Mouse (Mus musculus) midbrain, embryonic 11.5 days (tissue): ENCODE measurements at regions not wholly inside any gene's neighbourhood (a gene's known extent, or its start where the extent isn't known, plus 50 kb on each side); places are given as distances from the start of the nearest gene placed in this dataset.

Experiments
- ATAC-seq: fragments of 200-750 bp; cut with Nextera tagmentation; 2 replicates; pipeline ENCODE4 v1.8.0; 2017; ENCODE audit warnings: moderate TSS enrichment, moderate library complexity; ENCODE audit not compliant: low FRiP score
- DNase-seq: peaks from one replicate; pipeline ENCODE4 v3.0.0; 2015; ENCODE audit warnings: low spot score; ENCODE audit errors: missing footprints
- H3K27ac ChIP-seq: fragments of 300-500 bp; sonication (generic); 2 replicates; pipeline ENCODE4 v1.5.1; 2014; ENCODE audit warnings: low read depth, low read length
- H3K27me3 ChIP-seq: fragments of 300-500 bp; sonication (generic); 2 replicates; pipeline ENCODE4 v1.6.1; 2014; ENCODE audit warnings: mild to moderate bottlenecking, low read length, moderate library complexity, mixed read lengths; ENCODE audit not compliant: control insufficient read depth, insufficient read depth
- H3K36me3 ChIP-seq: fragments of 300-500 bp; sonication (generic); 2 replicates; pipeline ENCODE4 v1.6.1; 2014; ENCODE audit warnings: mild to moderate bottlenecking, low read length, moderate library complexity, mixed read lengths; ENCODE audit not compliant: control insufficient read depth, insufficient read depth
- H3K4me1 ChIP-seq: fragments of 300-500 bp; sonication (generic); 2 replicates; pipeline ENCODE4 v1.6.1; 2014; ENCODE audit warnings: low read length; ENCODE audit not compliant: control insufficient read depth, insufficient read depth
- H3K4me2 ChIP-seq: fragments of 300-500 bp; sonication (generic); 2 replicates; pipeline ENCODE4 v1.6.1; 2014; ENCODE audit warnings: mild to moderate bottlenecking, moderate library complexity
- H3K4me3 ChIP-seq: fragments of 300-500 bp; sonication (generic); 2 replicates; pipeline ENCODE4 v1.5.1; 2014; ENCODE audit warnings: low read depth, low read length
- H3K9ac ChIP-seq: fragments of 300-500 bp; sonication (generic); 2 replicates; pipeline ENCODE4 v1.6.1; 2014; ENCODE audit warnings: low read length
- H3K9me3 ChIP-seq: fragments of 300-500 bp; sonication (generic); 2 replicates; pipeline ENCODE4 v1.6.1; 2016; ENCODE audit warnings: low read length; ENCODE audit not compliant: control insufficient read depth
- whole genome bisulfite sequencing: fragments of 180-500 bp; shearing (Covaris S2); extraction: QIAGEN DNeasy Blood & Tissue Kit; methylation state at CpG from one replicate; pipeline ENCODE4 v1.1.7; 2014; 5-methylcytosine and 5-hydroxymethylcytosine counted together

DNA sequence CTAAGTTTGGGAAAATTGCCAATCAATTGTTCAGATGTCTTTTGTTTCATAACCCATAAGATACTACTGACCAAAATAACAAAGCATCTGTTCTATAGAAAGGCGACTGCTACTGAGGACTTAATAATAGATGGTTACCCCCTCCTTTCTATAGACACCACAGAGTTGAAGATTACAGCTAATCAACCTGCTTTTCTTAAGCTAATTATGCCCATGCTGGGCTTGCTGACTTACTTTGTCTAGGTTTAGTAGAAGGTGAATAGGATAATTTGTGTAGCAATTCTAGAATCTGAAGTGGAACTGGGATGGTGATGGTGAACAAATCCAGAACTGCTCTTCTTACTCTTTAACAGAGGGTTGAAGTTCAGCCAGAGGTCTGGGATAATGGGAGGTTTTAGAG is 53.8 kb upstream of the Tbx18 start:
- Histone ChIP-seq H3K4me2 (no peak overlapping the region), H3K27me3 (no peaks in the 10 kb centered on the region), H3K9ac (no peak overlapping the region), H3K4me3 (no peak overlapping the region), H3K9me3 (no peaks in the 10 kb centered on the region), H3K4me1 (no peaks in the 10 kb centered on the region), H3K36me3 (no peaks in the 10 kb centered on the region), H3K27ac (no peak overlapping the region)
- WGBS = 70% methylated on average over 1 of the region's 1 CpGs
- ATAC-seq (no peak), DNase-seq (no peak)

DNA sequence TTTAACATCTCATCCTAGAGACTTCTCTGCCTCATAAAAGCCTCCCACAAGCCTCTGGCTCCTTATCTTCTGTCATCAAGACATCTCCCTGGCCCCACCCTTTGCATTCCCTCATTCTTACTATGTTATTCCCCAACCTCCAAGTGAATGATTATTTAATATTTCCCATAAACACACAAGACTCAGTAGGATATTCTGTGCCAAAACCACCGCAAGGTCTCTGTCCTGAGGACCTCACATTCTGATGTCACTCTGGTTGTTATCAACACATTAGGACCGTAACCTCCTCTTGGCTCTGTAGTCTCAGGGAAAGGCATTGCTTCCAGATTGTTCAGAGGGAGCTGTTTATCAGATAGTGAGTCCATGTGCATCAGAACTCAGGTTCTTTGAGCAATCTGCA is 80.7 kb upstream of the Tbx18 start:
- Histone ChIP-seq H3K4me3 (no peak overlapping the region), H3K36me3 (no peaks in the 10 kb centered on the region), H3K4me1 (no peaks in the 10 kb centered on the region), H3K4me2 (no peak overlapping the region), H3K27me3 (no peaks in the 10 kb centered on the region), H3K27ac (no peak overlapping the region), H3K9me3 (no peaks in the 10 kb centered on the region), H3K9ac (no peak overlapping the region)
- no peak for DNase-seq
- no peak for ATAC-seq
- 88% methylated on average over 2 of the region's 2 CpGs for WGBS

DNA sequence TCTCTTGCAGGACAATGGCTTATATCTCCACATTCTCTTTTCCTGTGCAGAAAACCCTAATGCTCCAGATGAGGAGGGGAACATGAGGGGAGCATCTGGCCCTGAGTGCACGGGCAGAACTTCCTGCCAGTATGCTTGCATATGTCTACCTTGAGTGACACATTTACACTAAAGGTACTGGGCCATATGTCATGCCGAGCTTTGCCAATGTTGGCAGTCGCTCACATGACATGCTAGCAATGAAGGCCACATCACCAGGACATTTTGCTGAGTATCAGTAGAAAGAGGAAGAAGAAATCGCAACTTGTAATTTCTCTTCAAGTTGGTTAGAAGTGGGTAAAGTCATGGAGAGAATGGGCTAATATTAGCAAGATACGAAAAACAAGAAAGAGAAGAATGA is 91.2 kb upstream of the Tbx18 start:
- Histone ChIP-seq H3K4me2 (no peak overlapping the region), H3K27me3 (no peaks in the 10 kb centered on the region), H3K36me3 (no peaks in the 10 kb centered on the region), H3K4me1 (no peaks in the 10 kb centered on the region), H3K27ac (no peak overlapping the region), H3K4me3 (no peak overlapping the region), H3K9ac (no peak overlapping the region), H3K9me3 (no peaks in the 10 kb centered on the region)
- 85% methylated on average over 5 of the region's 5 CpGs for WGBS
- peak; percentile 21 for DNase-seq
- ATAC-seq = no peak

DNA sequence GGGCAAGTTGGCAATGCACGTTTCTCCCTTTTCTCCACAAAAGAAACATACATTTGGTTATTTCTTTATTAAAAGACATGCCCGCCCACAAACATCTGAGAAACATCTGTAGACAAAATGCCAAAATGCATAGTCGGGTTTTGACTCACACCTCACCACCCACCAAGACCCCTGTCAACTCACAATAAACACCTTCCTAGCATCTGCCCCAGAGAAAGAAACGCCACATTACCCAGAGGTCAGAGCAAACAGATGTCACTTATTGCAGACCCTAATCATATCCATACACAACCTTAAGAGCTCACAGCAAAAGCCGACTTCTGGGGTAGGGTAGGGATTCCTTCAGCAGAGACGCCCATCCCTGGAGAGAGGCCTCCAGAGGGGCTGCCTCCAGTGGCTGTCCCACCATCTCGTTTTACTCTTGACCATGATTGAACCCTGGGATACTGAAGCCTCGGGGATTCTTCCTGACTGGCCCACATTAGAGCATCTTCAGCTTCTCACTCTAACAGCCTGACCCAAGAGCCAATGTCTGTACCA is 93.7 kb upstream of the Tbx18 start:
- H3K4me2 ChIP-seq = no peak overlapping the region
- WGBS = 78% methylated on average over 8 of the region's 8 CpGs
- H3K9me3 ChIP-seq = no peaks in the 10 kb centered on the region
- H3K27ac ChIP-seq = no peak overlapping the region
- H3K9ac ChIP-seq = no peak overlapping the region
- H3K4me3 ChIP-seq = no peak overlapping the region
- ATAC-seq (no peak), DNase-seq (peak; percentile 60)
- no peaks in the 10 kb centered on the region for H3K27me3 ChIP-seq
- no peaks in the 10 kb centered on the region for H3K4me1 ChIP-seq
- H3K36me3 ChIP-seq = no peaks in the 10 kb centered on the region

DNA sequence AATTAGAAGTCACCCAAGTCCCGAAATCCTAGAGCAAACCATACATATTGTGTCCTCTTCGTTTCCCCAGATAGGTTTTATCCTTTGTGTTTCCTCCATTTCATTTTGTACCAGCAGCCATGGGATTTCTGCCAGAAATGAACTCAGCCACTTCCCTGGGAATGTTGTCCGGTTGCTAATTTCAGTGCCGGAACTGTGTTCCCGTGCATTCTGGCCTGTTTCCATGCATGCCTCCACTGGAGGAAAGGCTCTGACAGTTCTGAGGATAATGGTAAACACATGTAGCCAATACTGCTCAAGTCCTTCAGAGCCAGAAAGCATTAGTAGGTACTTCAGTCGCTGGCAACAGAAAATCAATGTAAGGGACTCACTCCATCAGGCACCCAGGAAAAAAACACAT is 112.8 kb upstream of the Tbx18 start:
- ATAC-seq = no peak
- Histone ChIP-seq H3K27ac (no peak overlapping the region), H3K4me1 (no peaks in the 10 kb centered on the region), H3K36me3 (no peaks in the 10 kb centered on the region), H3K4me2 (no peak overlapping the region), H3K4me3 (no peak overlapping the region), H3K27me3 (no peaks in the 10 kb centered on the region), H3K9me3 (no peaks in the 10 kb centered on the region), H3K9ac (no peak overlapping the region)
- DNase-seq = no peak
- 70% methylated on average over 6 of the region's 6 CpGs for WGBS

DNA sequence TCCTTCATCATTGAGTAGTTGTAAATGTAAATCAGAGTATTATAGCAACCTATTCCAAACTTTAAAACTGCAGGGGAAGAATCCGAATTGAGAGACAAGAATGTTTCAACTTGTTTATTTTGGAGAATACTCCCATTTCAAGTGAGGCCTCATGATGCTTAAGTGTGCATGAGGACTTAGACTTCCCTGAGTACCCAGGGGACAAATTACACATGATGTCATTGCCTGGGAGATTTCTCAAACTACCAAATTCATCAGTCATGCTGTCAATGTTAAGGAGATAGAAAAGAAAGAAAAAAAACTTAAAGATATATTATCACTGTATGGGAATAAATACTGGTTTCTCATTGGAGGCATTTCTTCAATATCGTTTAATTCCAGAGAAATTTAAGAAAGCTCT is 113.4 kb upstream of the Tbx18 start:
- H3K27me3 ChIP-seq = no peaks in the 10 kb centered on the region
- H3K27ac ChIP-seq = no peak overlapping the region
- no peaks in the 10 kb centered on the region for H3K9me3 ChIP-seq
- WGBS = 75% methylated on average over 2 of the region's 2 CpGs
- no peaks in the 10 kb centered on the region for H3K4me1 ChIP-seq
- H3K4me2 ChIP-seq = no peak overlapping the region
- H3K4me3 ChIP-seq = no peak overlapping the region
- no peak overlapping the region for H3K9ac ChIP-seq
- ATAC-seq = no peak
- DNase-seq = no peak
- no peaks in the 10 kb centered on the region for H3K36me3 ChIP-seq

DNA sequence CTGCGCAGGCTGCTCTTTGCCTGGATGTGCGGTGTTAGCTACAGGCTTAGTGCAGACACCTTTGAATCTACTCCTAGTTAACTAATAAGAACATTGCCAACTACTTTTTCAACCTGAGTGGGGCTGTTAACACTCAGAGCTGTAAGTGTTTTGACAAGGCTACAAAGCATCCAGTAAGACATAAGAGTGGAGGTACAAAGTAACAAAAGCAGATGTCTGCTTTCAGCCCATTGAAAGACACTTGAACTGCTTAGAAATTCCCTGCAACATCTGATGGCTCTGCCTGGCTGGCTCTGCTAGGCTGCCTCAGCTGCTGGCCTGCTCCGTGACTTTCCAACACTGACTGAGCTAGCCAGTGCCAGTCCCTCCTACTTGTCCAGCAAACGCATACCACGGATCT is 117.8 kb upstream of the Tbx18 start:
- ATAC-seq = no peak
- H3K4me2 ChIP-seq = no peak overlapping the region
- no peak overlapping the region for H3K9ac ChIP-seq
- no peaks in the 10 kb centered on the region for H3K4me1 ChIP-seq
- H3K27ac ChIP-seq = no peak overlapping the region
- H3K4me3 ChIP-seq = no peak overlapping the region
- DNase-seq = no peak
- no peaks in the 10 kb centered on the region for H3K27me3 ChIP-seq
- H3K36me3 ChIP-seq = no peaks in the 10 kb centered on the region
- 80% methylated on average over 5 of the region's 5 CpGs for WGBS
- H3K9me3 ChIP-seq = no peaks in the 10 kb centered on the region

DNA sequence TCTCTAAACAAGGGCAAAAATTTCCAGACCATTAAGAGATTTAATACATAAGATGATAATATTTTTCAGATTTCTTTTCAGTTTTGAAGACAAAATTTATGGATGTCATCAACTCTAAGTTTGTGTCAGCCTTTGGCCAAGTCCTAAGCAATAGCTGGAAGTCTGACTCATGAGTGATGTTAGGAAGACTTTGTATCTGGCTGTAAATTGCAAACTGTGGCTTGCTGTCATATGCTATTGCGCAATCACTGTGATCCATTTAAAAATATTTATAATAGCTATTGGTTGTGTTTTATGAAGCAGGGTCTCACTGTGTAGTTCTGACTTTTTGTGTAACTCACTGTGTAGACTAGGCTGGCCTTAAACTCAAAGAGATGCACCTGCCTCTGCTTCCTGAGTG is 119.1 kb upstream of the Tbx18 start:
- Histone ChIP-seq H3K27ac (no peak overlapping the region), H3K4me2 (no peak overlapping the region), H3K9ac (no peak overlapping the region), H3K27me3 (no peaks in the 10 kb centered on the region), H3K9me3 (no peaks in the 10 kb centered on the region), H3K4me1 (no peaks in the 10 kb centered on the region), H3K36me3 (no peaks in the 10 kb centered on the region), H3K4me3 (no peak overlapping the region)
- DNase-seq (no peak), ATAC-seq (no peak)
- 98% methylated on average over 1 of the region's 1 CpGs for WGBS

DNA sequence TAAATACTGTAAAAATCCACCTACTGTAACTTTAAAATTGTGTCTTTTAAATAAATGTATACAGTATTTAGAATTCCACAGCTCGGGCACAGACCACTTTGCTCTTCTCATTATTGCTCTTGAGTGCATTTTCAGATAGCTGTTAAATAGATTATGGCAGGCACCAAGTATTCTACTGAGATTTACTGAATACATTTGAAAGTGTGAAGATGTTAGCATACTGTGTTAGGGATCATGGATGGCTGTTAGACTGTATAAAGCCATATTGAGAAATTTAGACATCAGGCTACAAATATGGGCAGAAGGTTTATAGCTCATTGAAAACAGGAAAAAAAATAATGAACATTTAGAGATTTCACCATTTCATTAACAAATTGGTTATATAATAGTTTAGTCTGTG is 130.5 kb upstream of the Tbx18 start:
- 76% methylated on average over 1 of the region's 1 CpGs for WGBS
- DNase-seq = no peak
- H3K9me3 ChIP-seq = no peaks in the 10 kb centered on the region; the same call in 1 of the 2 replicates
- no peak overlapping the region for H3K4me2 ChIP-seq
- no peaks in the 10 kb centered on the region for H3K27me3 ChIP-seq
- H3K27ac ChIP-seq = no peak overlapping the region
- no peaks in the 10 kb centered on the region for H3K4me1 ChIP-seq
- H3K4me3 ChIP-seq = no peak overlapping the region
- H3K36me3 ChIP-seq = no peaks in the 10 kb centered on the region
- no peak for ATAC-seq
- no peak overlapping the region for H3K9ac ChIP-seq

DNA sequence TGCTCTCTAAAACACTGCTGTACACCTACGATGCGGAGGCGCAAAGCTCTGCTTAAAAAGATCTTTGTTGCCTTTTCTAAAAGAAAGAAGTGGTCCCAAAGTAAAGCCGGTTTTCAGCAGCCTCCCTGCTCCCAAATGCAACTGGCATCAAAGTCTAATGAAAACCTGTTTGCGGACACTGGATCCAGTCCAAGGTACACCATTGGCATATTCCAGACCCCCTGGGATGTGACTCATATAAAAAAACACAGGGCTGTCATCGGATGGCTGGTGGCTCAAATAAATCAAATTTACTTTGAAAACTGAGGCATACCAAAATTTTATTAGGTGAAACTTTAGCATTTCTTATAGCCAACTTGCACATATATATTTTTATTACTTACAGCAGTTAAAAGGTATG is 134.2 kb upstream of the Tbx18 start:
- no peak for DNase-seq

More for the DNA sequence above, 134.2 kb upstream of the Tbx18 start:
- Histone ChIP-seq H3K9me3 (no peaks in the 10 kb centered on the region; the same call in 1 of the 2 replicates), H3K27ac (no peak overlapping the region), H3K4me2 (no peak overlapping the region), H3K4me3 (no peak overlapping the region), H3K27me3 (no peaks in the 10 kb centered on the region), H3K36me3 (no peaks in the 10 kb centered on the region), H3K4me1 (no peaks in the 10 kb centered on the region), H3K9ac (no peak overlapping the region)
- 85% methylated on average over 6 of the region's 6 CpGs for WGBS
- ATAC-seq = no peak
